Mouse (Mus musculus) monocyte, adult 5-6 weeks (primary cell): ENCODE results near the gene Dmrtc1a. TPM values are rescaled to one million over a fixed set of nuclear protein-coding genes. Genes with fewer than 3 reads are reported as not detected.
"Not testable (repeated sequence)": the region's sequence is repeated elsewhere in the genome, so short reads cannot be mapped to it uniquely, and the experiment has no call there.

Source experiments
- ATAC-seq: fragments of 153-309, 156-312 bp; replicated peaks from 2 replicates; pipeline ENCODE4 v1.8.0; 2017; ENCODE audit warnings: mild to moderate bottlenecking; ENCODE audit not compliant: low TSS enrichment, insufficient number of reproducible peaks, severe bottlenecking, poor library complexity, low FRiP score
- total RNA-seq: library from RNA; stranded (forward); fragments of 200-1000, 200-491, 200-594 nt; gene quantifications from 3 replicates; pipeline ENCODE4 v1.2.3, GENCODE M21; 2017

Gene Dmrtc1a
- not detected in 3 replicates for total RNA-seq

GRCm38 (mm10) chrX:102908587-102908986, at the start of gene Dmrtc1a, which contains the start of gene 1700011M02Rik:
Gene Dmrtc1a, minus strand, starts transcription at chrX:102908687.
Gene 1700011M02Rik, plus strand, starts transcription at chrX:102908905.
- ATAC-seq, result not testable (repeated sequence)

- not testable (repeated sequence) for ATAC-seq
These were observed 41.6 kb upstream of the Dmrtc1a start for GRCm38 (mm10) chrX:102950136-102950535.

- no peak for ATAC-seq
These were observed 28.3 kb upstream of the Dmrtc1a start for GRCm38 (mm10) chrX:102936743-102937142.

GRCm38 (mm10) chrX:102934395-102934764, 25.9 kb upstream of the Dmrtc1a start:
- no peak for ATAC-seq

GRCm38 (mm10) chrX:102933571-102934394, 25.3 kb upstream of the Dmrtc1a start:
- no peak for ATAC-seq

- no peak for ATAC-seq
These were observed 24.6 kb upstream of the Dmrtc1a start for GRCm38 (mm10) chrX:102932992-102933570.

GRCm38 (mm10) chrX:102928072-102928471, 19.6 kb upstream of the Dmrtc1a start, which contains the start of gene 1700018G05Rik:
Gene 1700018G05Rik, plus strand, starts transcription at chrX:102928372.
- not testable (repeated sequence) for ATAC-seq

GRCm38 (mm10) chrX:102926707-102927106, 18.2 kb upstream of the Dmrtc1a start:
- ATAC-seq, result not testable (repeated sequence)

GRCm38 (mm10) chrX:102914823-102915222, 6.3 kb upstream of the Dmrtc1a start:
- ATAC-seq, result not testable (repeated sequence)

- no peak for ATAC-seq
These were observed 40.6 kb downstream of the Dmrtc1a start, which contains the start of gene 1700031F05Rik for GRCm38 (mm10) chrX:102867871-102868270. Gene 1700031F05Rik, minus strand, starts transcription at chrX:102867971.

GRCm38 (mm10) chrX:102854516-102854915, 54.0 kb downstream of the Dmrtc1a start, which contains the start of gene Dmrtc1c2:
Gene Dmrtc1c2, minus strand, starts transcription at chrX:102854616.
- ATAC-seq, result not testable (repeated sequence)

Other genes starting within 250 kb of the Dmrtc1a start
- not detected in 3 replicates for gene Gm3880, start 221.7 kb downstream of the Dmrtc1a start, total RNA-seq
- not detected in 3 replicates for gene Gm9112, start 201.1 kb downstream of the Dmrtc1a start, total RNA-seq
- not detected in 3 replicates for gene Dmrtc1b, start 200.8 kb downstream of the Dmrtc1a start, total RNA-seq
- gene Dmrtc1c1, start 105.7 kb downstream of the Dmrtc1a start, total RNA-seq, result not detected in 3 replicates
- not detected in 3 replicates for gene Dmrtc1c2, start 54.1 kb downstream of the Dmrtc1a start, total RNA-seq
- not detected in 3 replicates for gene 1700031F05Rik, start 40.7 kb downstream of the Dmrtc1a start, total RNA-seq
- not detected in 3 replicates for gene 1700011M02Rik, start 218 bp upstream of the Dmrtc1a start, total RNA-seq
- not detected in 3 replicates for gene 1700018G05Rik, start 19.7 kb upstream of the Dmrtc1a start, total RNA-seq